Mouse (Mus musculus): Measurements from ENCODE around the gene Lmf2.

DNA sequence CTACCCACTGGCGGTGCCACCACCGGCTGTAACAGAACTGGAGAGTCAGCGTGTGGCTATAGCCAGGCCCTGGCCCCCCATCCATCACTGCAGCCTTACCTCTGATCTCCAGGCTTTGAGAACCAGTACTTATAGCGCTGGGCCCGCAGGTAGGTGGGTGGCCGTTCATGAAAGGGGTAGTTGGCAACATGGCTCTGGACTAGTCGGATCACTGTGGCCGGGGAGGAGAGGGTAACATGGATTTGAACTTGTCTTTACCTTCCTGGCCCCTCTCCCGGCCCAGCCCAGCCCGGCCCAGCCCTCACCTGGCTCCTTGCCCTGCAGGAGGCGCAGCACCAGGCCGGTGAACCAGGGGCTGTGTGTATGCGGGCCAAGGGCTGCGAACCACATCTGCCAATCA lies 3.4 kb downstream of the Lmf2 start:
- TF ChIP-seq CTCF (conservative IDR thresholded peaks at IDR 0.05; ENCODE audit: insufficient read depth, insufficient read length, low read depth, low read length) (no peak), POLR2A (IDR thresholded peaks at IDR 0.05; ENCODE audit: low read depth, low read length) (no peak)

All from kidney, adult 2 months (tissue).